Mouse (Mus musculus): ENCODE data around the gene Clstn3. TPM values are rescaled to one million over a fixed set of nuclear protein-coding genes. Genes with fewer than 3 reads are reported as not detected.

Gene Clstn3
- polyA plus RNA-seq, 1 experiment from 2014 or later: 1.8 TPM

GRCm38 (mm10) chr6:124456243-124456642, 8.4 kb downstream of the Clstn3 start:
- TF ChIP-seq EP300 (IDR thresholded peaks at IDR 0.05; ENCODE audit: low read depth) (no peak), CTCF (IDR thresholded peaks at IDR 0.05; ENCODE audit: low read depth) (no peak)
- Histone ChIP-seq H3K4me2 (ENCODE audit: low read depth, low read length) (no peak overlapping the region), H3K4me1 (ENCODE audit: insufficient read depth) (peaks cover 14% of the 10 kb centered on the region), H3K27ac (ENCODE audit: low read depth) (no peak overlapping the region), H3K27me3 (ENCODE audit: insufficient read depth, low read length) (no peaks in the 10 kb centered on the region), H3K9ac (replicated peaks) (no peak overlapping the region), H3K4me3 (ENCODE audit: low read depth, low read length) (no peak overlapping the region), H3K36me3 (replicated peaks; ENCODE audit: insufficient read depth, low read length) (no peaks in the 10 kb centered on the region), H3K9me3 (ENCODE audit: low read length) (no peaks in the 10 kb centered on the region)
- DNase-seq: no peak
- peak; percentile 56 for ATAC-seq
- 61% methylated on average over 5 of the region's 5 CpGs for WGBS (ENCODE audit: insufficient replicate concordance)

DNA sequence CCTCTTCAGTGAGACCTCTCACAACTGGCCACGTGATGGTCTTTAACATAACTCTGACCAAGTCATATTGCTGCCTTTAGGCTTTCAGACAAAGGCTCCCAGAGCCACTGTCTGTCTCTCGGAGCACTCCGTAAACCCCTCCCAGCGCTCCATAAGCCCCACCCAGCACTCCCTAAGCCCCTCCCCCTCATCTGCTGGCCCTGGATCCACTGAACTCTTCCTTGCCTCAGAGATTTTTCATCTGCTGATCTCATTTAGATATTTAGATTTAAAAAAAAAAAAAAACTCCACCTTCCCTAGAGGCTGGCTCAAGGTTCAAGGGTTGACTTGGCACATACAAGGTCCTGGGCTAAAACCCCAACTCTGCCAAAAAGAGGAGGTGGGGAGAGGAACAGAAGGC, 10.8 kb downstream of the Clstn3 start:
- Histone ChIP-seq H3K36me3 (replicated peaks; ENCODE audit: insufficient read depth, low read length) (no peaks in the 10 kb centered on the region), H3K9me3 (ENCODE audit: low read length) (no peaks in the 10 kb centered on the region), H3K9ac (replicated peaks) (no peak overlapping the region), H3K27me3 (ENCODE audit: insufficient read depth, low read length) (no peaks in the 10 kb centered on the region), H3K4me1 (ENCODE audit: insufficient read depth) (peaks cover 14% of the 10 kb centered on the region), H3K4me3 (ENCODE audit: low read depth, low read length) (no peak overlapping the region), H3K4me2 (ENCODE audit: low read depth, low read length) (no peak overlapping the region), H3K27ac (ENCODE audit: low read depth) (no peak overlapping the region)
- TF ChIP-seq EP300 (IDR thresholded peaks at IDR 0.05; ENCODE audit: low read depth) (no peak), CTCF (IDR thresholded peaks at IDR 0.05; ENCODE audit: low read depth) (no peak)
- WGBS (ENCODE audit: insufficient replicate concordance): 64% methylated on average over 4 of the region's 4 CpGs
- peak; percentile 38 for DNase-seq
- ATAC-seq: peak; percentile 55

- Histone ChIP-seq H3K36me3 (replicated peaks; ENCODE audit: insufficient read depth, low read length) (no peaks in the 10 kb centered on the region), H3K4me3 (ENCODE audit: low read depth, low read length) (no peak overlapping the region), H3K27me3 (ENCODE audit: insufficient read depth, low read length) (no peaks in the 10 kb centered on the region), H3K4me1 (ENCODE audit: insufficient read depth) (peaks cover 14% of the 10 kb centered on the region), H3K9me3 (ENCODE audit: low read length) (no peaks in the 10 kb centered on the region), H3K9ac (replicated peaks) (no peak overlapping the region), H3K4me2 (ENCODE audit: low read depth, low read length) (peak overlapping the region; percentile 30; the same call in 1 of the 2 replicates), H3K27ac (ENCODE audit: low read depth) (no peak overlapping the region)
- ATAC-seq (no peak), DNase-seq (no peak)
- WGBS (ENCODE audit: insufficient replicate concordance): 63% methylated on average over 3 of the region's 3 CpGs
- TF ChIP-seq CTCF (IDR thresholded peaks at IDR 0.05; ENCODE audit: low read depth) (no peak), EP300 (IDR thresholded peaks at IDR 0.05; ENCODE audit: low read depth) (no peak)
These were observed 12.6 kb downstream of the Clstn3 start for GRCm38 (mm10) chr6:124451995-124452394.

GRCm38 (mm10) chr6:124449668-124450383, 14.8 kb downstream of the Clstn3 start:
- H3K27ac ChIP-seq (ENCODE audit: low read depth): no peak overlapping the region
- 81% methylated on average over 18 of the region's 18 CpGs for WGBS (ENCODE audit: insufficient replicate concordance)
- no peak overlapping the region for H3K9ac ChIP-seq (replicated peaks)
- ATAC-seq (no peak), DNase-seq (no peak)
- no peaks in the 10 kb centered on the region for H3K36me3 ChIP-seq (replicated peaks; ENCODE audit: insufficient read depth, low read length)
- no peak overlapping the region for H3K4me2 ChIP-seq (ENCODE audit: low read depth, low read length)
- TF ChIP-seq EP300 (IDR thresholded peaks at IDR 0.05; ENCODE audit: low read depth) (no peak), CTCF (IDR thresholded peaks at IDR 0.05; ENCODE audit: low read depth) (no peak)
- H3K4me1 ChIP-seq (ENCODE audit: insufficient read depth): peaks cover 7% of the 10 kb centered on the region
- H3K9me3 ChIP-seq (ENCODE audit: low read length): no peaks in the 10 kb centered on the region
- H3K27me3 ChIP-seq (ENCODE audit: insufficient read depth, low read length): no peaks in the 10 kb centered on the region
- no peak overlapping the region for H3K4me3 ChIP-seq (ENCODE audit: low read depth, low read length)

- no peak overlapping the region for H3K27ac ChIP-seq (ENCODE audit: low read depth)
- no peaks in the 10 kb centered on the region for H3K36me3 ChIP-seq (replicated peaks; ENCODE audit: insufficient read depth, low read length)
- H3K4me3 ChIP-seq (ENCODE audit: low read depth, low read length): no peak overlapping the region
- no peak overlapping the region for H3K9ac ChIP-seq (replicated peaks)
- no peaks in the 10 kb centered on the region for H3K27me3 ChIP-seq (ENCODE audit: insufficient read depth, low read length)
- H3K4me2 ChIP-seq (ENCODE audit: low read depth, low read length): no peak overlapping the region
- H3K9me3 ChIP-seq (ENCODE audit: low read length): no peaks in the 10 kb centered on the region
- TF ChIP-seq CTCF (IDR thresholded peaks at IDR 0.05; ENCODE audit: low read depth): no peak
- no peak for TF ChIP-seq EP300 (IDR thresholded peaks at IDR 0.05; ENCODE audit: low read depth)
- 82% methylated on average over 16 of the region's 16 CpGs for WGBS (ENCODE audit: insufficient replicate concordance)
- DNase-seq (no peak), ATAC-seq (no peak)
- peaks cover 5% of the 10 kb centered on the region for H3K4me1 ChIP-seq (ENCODE audit: insufficient read depth)
These were observed 15.5 kb downstream of the Clstn3 start for GRCm38 (mm10) chr6:124448959-124449667.

DNA sequence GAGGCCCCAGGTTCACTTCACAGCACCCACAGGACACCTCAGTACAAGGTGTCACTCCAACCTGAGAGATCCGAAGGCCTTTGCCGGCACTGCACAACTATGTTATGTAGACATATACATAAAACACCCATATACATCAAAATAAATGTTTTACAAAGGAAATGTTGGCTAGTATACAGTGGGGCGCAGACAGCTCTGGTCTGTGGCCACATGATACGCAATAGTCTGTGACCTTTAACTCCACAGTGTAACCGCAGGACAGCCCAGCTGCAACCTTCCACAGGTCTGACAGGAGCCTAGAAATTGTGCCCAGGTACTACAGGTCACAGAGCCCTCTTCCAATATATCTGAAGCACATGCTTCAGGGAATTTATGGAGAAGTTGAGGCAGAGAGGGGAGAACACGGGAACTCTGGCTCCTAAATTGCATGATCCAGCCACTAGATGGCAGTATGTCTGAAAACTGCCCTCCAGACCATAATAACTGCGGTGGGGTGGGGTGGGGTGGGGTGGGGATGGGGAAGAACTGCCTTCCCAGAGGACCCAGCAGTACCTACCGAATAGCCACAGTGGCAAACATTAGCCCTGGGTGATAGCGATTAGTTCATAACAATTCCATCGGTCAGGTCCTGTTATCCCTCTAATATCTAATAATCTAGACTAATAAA, 16.3 kb downstream of the Clstn3 start:
- H3K27ac ChIP-seq (ENCODE audit: low read depth): no peak overlapping the region
- no peaks in the 10 kb centered on the region for H3K36me3 ChIP-seq (replicated peaks; ENCODE audit: insufficient read depth, low read length)
- peaks cover 5% of the 10 kb centered on the region; the same call in 1 of the 2 replicates for H3K4me1 ChIP-seq (ENCODE audit: insufficient read depth)
- no peak overlapping the region for H3K4me3 ChIP-seq (ENCODE audit: low read depth, low read length)
- H3K4me2 ChIP-seq (ENCODE audit: low read depth, low read length): no peak overlapping the region
- DNase-seq (no peak), ATAC-seq (peak; percentile 45; the same call in 1 of the 2 replicates)
- no peaks in the 10 kb centered on the region for H3K27me3 ChIP-seq (ENCODE audit: insufficient read depth, low read length)
- WGBS (ENCODE audit: insufficient replicate concordance): 63% methylated on average over 10 of the region's 10 CpGs
- H3K9me3 ChIP-seq (ENCODE audit: low read length): no peaks in the 10 kb centered on the region
- TF ChIP-seq EP300 (IDR thresholded peaks at IDR 0.05; ENCODE audit: low read depth) (no peak), CTCF (IDR thresholded peaks at IDR 0.05; ENCODE audit: low read depth) (peak; percentile 62)
- no peak overlapping the region for H3K9ac ChIP-seq (replicated peaks)

Data from liver, postnatal 0 days (tissue).